Mouse (Mus musculus): ENCODE measurements at regions not wholly inside any gene's neighbourhood (a gene's known extent, or its start where the extent isn't known, plus 50 kb on each side); places are given as distances from the start of the nearest gene placed in this dataset.
A peak's percentile ranks its signal among the peaks of the same experiment; 100 is the strongest.

DNA sequence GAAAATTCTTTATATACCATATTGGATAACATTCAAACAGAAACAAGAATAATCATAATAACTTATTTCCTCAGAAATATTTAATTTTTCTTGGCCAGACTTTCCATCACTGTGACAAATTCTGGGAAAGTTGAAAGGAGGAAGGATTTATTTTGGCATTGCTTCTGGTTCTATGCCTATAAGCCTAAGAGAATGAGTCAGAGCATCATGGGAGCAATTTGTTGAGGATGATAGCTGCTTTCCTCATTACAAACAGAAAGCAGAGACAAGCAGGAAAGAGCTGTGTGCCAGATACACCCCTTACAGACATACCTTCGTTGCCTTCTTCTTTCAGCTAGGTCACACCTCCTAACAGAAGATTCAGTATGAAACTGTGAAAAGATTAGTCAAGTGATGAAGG, 115.3 kb downstream of the Rgs21 start:
- no peak for DNase-seq

DNA sequence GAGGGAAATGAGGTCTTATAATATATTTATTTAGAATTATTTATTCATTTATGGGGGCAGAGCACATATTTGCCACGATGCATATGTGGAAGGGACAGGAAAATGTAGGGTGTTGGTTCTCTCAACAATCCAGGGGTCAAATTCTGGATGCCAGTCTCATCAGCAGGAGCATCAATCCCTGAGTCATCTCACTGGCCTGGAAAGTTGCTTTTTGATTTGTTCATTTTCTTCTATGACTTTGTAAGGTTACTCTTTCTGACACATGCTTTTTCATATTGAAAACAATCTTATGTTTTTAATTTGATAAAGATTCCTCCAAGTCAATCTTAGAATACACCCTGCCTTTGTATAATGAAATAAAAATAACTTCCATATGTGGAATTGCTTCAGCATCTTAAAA, 115.7 kb downstream of the Rgs21 start:
- no peak for DNase-seq

- DNase-seq, result no peak
Measured at GRCm38 (mm10) chr1:144436617-144437016, 130.8 kb downstream of the Rgs21 start.

DNA sequence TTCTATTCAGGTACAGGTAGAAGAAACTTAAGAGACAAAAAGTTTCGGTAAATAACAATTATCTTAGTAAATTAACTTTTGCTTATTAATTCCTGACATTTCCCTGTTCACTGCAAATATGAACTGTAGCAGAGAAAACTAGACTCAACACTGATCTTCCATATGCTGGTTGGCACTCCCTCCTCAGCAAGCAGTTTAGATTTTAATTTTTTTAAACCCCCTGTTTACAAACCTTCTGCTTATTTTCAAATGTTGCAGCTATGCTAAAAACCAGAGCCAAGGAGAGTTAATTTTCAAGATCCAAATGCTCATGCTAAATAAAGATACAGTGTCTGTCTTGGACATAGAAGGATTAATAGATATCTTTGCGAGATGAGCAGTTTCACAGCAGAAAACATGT, 134.7 kb downstream of the Rgs21 start:
- no peak for DNase-seq

DNA sequence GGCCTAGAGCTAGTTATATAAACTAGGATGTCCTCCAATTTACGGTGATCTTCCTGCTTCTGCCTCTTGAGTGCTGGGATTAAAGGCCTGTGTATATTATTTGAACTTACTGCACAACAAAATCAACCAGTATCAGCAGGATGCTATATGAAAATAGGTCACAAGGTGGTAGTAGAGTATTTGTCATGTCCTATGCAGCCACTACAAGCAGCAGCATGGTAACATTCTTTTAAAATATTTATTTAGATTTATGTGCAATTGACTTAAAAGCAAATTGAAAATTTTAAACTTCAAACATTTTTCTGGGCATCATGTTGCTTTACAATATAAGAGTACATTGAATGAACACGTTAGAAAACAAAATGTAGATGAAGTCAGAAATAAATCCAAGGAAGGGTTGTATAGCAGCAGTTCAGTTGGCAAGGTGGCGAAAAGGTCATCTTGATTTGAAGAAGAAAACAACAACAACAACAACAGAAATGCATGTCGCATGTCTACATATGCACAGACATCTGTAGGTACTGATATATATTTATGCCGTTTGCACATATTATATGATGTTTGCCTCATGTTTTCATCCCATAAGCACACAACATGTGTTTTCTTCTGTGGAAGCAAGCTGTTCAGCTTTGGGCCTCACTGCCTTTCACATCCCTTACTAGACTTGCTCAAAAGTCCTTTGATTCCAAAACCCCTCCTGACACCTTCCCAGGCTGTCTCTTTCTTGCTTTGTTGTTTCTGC, 135.8 kb downstream of the Rgs21 start:
- DNase-seq, result no peak

- DNase-seq, result no peak
Measured at GRCm38 (mm10) chr1:144421374-144421773, 146.1 kb downstream of the Rgs21 start.

GRCm38 (mm10) chr1:144406387-144407383, 157.6 kb upstream of the Rgs1 start:
- DNase-seq, result peak; percentile 72

DNA sequence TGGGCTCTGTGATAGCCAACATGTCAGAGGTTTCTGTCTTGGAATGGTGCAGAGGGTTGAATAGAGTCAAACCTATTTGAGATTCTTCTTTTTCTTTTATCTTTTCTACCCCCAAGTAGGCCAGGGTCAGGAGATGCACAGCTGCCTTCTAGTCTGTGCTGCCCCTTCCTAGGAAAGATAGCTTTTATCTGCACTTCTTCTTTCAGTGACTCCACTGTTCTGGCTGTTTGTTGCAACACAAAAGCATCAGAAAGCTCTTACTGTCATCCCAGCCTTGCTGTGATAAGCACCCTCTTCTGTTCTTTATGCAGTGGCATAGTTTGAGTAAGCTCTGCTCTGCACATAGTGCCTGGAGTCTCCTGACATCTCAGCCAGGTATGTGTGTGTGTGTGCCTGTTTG, 156.7 kb upstream of the Rgs1 start:
- DNase-seq, result no peak

DNA sequence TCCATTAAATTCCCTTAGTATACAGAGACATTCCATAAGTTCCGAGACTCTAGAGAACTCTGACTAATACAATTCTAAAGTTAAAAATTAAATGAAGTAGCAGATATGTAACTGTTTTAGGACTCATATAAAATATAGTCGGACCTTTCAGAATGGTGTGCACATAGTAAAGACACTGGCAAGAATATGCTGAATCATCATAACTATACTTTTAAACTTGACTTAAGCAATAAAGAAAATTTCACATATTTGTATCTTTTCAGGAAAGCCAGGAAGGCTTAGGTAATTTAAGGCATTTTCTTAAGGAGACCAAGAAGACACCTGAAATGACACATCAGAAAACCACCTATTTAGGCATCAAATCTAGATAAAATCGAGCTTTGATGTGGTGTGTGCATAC, 156.0 kb upstream of the Rgs1 start:
- no peak for DNase-seq

GRCm38 (mm10) chr1:144379991-144380594, 131.1 kb upstream of the Rgs1 start:
- DNase-seq, result no peak

DNA sequence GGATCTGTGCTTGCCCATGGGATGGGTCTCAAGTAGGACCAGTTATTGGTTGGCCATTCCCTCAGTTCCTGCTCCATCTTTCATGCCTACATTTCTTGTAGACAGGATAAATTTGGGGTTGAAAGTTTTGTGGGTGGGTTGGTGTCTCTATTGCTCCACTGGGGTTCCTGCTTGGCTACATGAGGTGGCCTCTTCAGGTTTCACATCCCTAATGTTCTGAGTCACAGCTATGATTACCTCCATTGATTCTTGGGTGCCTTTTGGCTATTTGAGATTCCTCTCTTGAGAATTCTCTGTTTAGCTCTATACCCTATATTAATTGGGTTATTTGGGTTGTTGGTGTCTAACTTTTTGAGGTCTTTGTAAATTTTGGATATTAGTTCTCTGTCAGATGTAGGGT, 125.1 kb upstream of the Rgs1 start:
- DNase-seq, result no peak

- no peak for DNase-seq
Measured at GRCm38 (mm10) chr1:144367492-144367891, 118.5 kb upstream of the Rgs1 start.

DNA sequence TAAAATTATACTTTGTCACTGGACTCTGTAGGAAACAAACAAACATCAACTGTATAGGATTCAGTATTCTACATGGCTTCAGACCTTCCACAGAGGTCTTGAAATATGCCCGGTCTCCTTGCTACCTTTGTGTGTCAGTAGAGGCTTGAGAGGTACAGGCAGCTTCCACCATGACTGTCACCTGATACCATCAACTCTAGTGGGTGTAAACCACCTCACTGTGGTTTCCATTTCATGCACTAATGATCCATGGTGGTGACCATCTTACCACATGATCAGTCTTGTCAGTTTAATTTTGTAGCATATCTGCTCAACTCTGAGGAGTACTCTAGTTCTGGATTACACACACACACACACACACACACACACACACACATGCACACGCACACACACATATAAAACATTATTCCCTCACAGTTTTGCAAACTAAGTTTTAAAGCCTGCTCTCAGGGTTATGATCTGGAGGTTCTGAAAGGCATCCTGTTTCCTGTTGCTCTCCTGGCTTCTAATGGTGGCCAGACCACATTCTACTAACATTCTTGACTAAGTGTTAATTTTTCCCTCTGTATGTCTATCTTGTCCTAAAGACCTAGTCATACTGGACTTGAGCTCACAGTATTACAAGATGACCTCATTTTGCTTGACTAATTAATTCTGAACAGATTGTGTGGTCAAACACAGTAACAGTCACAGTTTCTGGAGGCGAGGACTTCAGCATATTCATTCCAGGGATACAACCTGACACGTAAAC, 106.7 kb upstream of the Rgs1 start:
- no peak for DNase-seq

GRCm38 (mm10) chr1:144355041-144355440, 106.0 kb upstream of the Rgs1 start:
- no peak for DNase-seq

GRCm38 (mm10) chr1:144353320-144353719, 104.3 kb upstream of the Rgs1 start:
- no peak for DNase-seq

DNA sequence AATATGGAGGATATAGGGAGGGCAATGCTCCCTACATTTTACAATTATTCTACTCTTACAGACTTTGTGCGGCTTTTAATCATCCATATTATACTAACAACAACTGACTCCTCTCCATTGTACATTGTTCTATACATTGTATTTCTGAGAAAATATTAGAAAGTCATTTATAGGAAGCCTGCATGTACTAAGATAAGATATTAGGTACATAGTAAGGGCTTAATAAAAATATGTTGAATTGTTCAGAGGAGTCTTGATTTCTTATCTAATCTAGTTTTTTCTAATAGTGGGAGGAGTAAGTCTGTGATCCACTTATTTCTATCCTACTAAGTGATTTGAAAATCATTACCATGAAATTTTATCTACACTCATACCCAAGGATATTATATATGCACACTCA, 94.8 kb upstream of the Rgs1 start:
- no peak for DNase-seq

GRCm38 (mm10) chr1:144343299-144343698, 94.3 kb upstream of the Rgs1 start:
- no peak for DNase-seq

GRCm38 (mm10) chr1:144337572-144337971, 88.5 kb upstream of the Rgs1 start:
- DNase-seq, result no peak

- peak; percentile 41 for DNase-seq
Measured at GRCm38 (mm10) chr1:144330365-144331050, 81.5 kb upstream of the Rgs1 start.

DNA sequence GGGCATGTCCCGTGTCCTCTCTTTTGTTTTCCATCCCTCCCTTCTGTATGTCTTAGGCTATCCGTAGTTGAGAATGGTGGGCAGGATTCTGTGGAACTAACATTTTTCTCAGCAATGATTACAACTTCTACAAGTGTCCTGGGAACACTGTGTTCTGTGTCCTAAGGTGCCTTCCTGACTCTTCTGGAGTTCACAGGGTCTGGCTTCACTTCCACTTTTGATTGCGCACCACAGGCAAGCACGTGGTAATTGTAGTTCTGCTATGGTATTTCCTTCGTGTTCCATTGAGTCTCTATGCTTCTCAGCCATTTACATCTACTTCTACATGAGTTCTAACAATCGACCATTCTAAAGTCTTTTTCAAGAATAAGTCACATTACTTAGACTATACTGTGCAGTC, 70.4 kb upstream of the Rgs1 start:
- DNase-seq, result no peak

GRCm38 (mm10) chr1:144318289-144318688, 69.2 kb upstream of the Rgs1 start:
- no peak for DNase-seq

GRCm38 (mm10) chr1:144317560-144317959, 68.5 kb upstream of the Rgs1 start:
- DNase-seq, result no peak
